Mouse (Mus musculus) lung, postnatal 0 days (tissue): ENCODE results near the gene Prpf18.

Experiments
- CTCF ChIP-seq: IDR thresholded peaks from 2 replicates; pipeline ENCODE4 v1.5.1; 2016; ENCODE audit warnings: antibody characterized with exemption, mild to moderate bottlenecking
- EP300 ChIP-seq: IDR thresholded peaks from 2 replicates; pipeline ENCODE4 v1.6.1; 2016; ENCODE audit warnings: antibody characterized with exemption, mild to moderate bottlenecking, control low read depth

DNA sequence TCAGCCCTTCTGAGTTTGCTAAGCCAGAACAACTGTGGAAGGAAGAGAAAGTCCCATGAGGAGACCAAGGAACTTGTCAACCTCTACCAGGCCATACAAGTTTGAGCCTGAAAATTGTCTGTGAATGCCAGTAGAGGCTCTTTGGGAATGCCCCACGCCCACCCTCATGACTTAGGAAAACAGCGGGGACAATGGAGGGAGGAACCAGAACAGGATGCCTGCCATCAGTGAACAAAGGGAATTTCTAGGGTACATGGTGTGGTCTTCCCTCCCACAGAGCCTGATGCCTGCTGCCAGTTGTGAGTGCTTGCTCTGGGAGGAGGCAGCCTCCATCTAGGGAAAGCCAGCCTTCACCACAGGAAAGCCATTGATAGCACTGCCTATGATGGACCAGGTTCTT is 76.8 kb downstream of the Prpf18 start:
- TF ChIP-seq EP300 (peak; percentile 74), CTCF (no peak)
